Mouse (Mus musculus) cortical plate, adult 2 months (tissue): Measurements from ENCODE around the gene Rapgef5.

Experiments used
- CTCF ChIP-seq: fragments of 200-500 bp; IDR thresholded peaks from 2 replicates; pipeline ENCODE4 v1.5.1; 2011; ENCODE audit warnings: mild to moderate bottlenecking, control low read depth, low read length; ENCODE audit not compliant: insufficient read depth; ENCODE audit errors: extremely low read depth
- POLR2A ChIP-seq: fragments of 200-500 bp; IDR thresholded peaks from 2 replicates; pipeline ENCODE4 v1.6.1; 2011; ENCODE audit warnings: mild to moderate bottlenecking, low read length, control low read depth; ENCODE audit not compliant: insufficient read depth; ENCODE audit errors: extremely low read depth

GRCm38 (mm10) chr12:117553353-117553752 lies 37.1 kb downstream of the Rapgef5 start:
- TF ChIP-seq CTCF (no peak), POLR2A (no peak)
